Mouse (Mus musculus) liver, postnatal 0 days (tissue): ENCODE results near the gene Stk11. TPM values are rescaled to one million over a fixed set of nuclear protein-coding genes. Genes with fewer than 3 reads are reported as not detected.
A peak's percentile ranks its signal among the peaks of the same experiment; 100 is the strongest.

ENCODE experiments used
- ATAC-seq: fragments of 200-750 bp; cut with Nextera tagmentation; 2 replicates; pipeline ENCODE4 v1.8.0; 2017; ENCODE audit warnings: mild to moderate bottlenecking, moderate library complexity
- DNase-seq: peaks from one replicate; pipeline ENCODE4 v3.0.0-alpha.2; 2016
- H3K27ac ChIP-seq: fragments of 300-500 bp; sonication (generic); 2 replicates; pipeline ENCODE4 v1.5.1; 2014; ENCODE audit warnings: antibody characterized with exemption, moderate library complexity, mild to moderate bottlenecking, low read depth
- H3K27me3 ChIP-seq: fragments of 300-500 bp; sonication (generic); 2 replicates; pipeline ENCODE4 v1.6.1; 2014; ENCODE audit warnings: low read length, control low read depth, mixed read lengths; ENCODE audit not compliant: insufficient read depth
- H3K36me3 ChIP-seq: fragments of 300-500 bp; sonication (generic); replicated peaks from 2 replicates; pipeline ENCODE4 v1.6.1; 2014; ENCODE audit warnings: mild to moderate bottlenecking, control low read depth, low read length, moderate library complexity, mixed read lengths; ENCODE audit not compliant: insufficient read depth
- H3K4me1 ChIP-seq: fragments of 300-500 bp; sonication (generic); 2 replicates; pipeline ENCODE4 v1.6.1; 2014; ENCODE audit warnings: antibody characterized with exemption, mild to moderate bottlenecking, control low read depth; ENCODE audit not compliant: insufficient read depth
- H3K4me2 ChIP-seq: fragments of 300-500 bp; sonication (generic); 2 replicates; pipeline ENCODE4 v1.6.1; 2014; ENCODE audit warnings: low read depth, mild to moderate bottlenecking, low read length, moderate library complexity, mixed read lengths
- H3K4me3 ChIP-seq: fragments of 300-500 bp; sonication (generic); 2 replicates; pipeline ENCODE4 v1.5.1; 2014; ENCODE audit warnings: low read depth, low read length
- H3K9ac ChIP-seq: fragments of 300-500 bp; sonication (generic); replicated peaks from 2 replicates; pipeline ENCODE4 v1.6.1; 2014; ENCODE audit warnings: mild to moderate bottlenecking, moderate library complexity
- H3K9me3 ChIP-seq: fragments of 300-500 bp; sonication (generic); 2 replicates; pipeline ENCODE4 v1.6.1; 2016; ENCODE audit warnings: mild to moderate bottlenecking, control low read depth, low read length, mixed read lengths
- CTCF ChIP-seq: sonication (generic); IDR thresholded peaks from 2 replicates; pipeline ENCODE4 v1.5.1; 2016; ENCODE audit warnings: antibody characterized with exemption, low read depth
- EP300 ChIP-seq: IDR thresholded peaks from 2 replicates; pipeline ENCODE4 v1.6.1; 2016; ENCODE audit warnings: antibody characterized with exemption, low read depth, mild to moderate bottlenecking
- whole genome bisulfite sequencing: fragments of 180-500 bp; shearing (Covaris S2); extraction: QIAGEN DNeasy Blood & Tissue Kit; methylation state at CpG from one replicate; pipeline ENCODE4 v1.1.7; 2014; ENCODE audit not compliant: insufficient replicate concordance; 5-methylcytosine and 5-hydroxymethylcytosine counted together
- polyA plus RNA-seq: library from polyadenylated mRNA; unstranded; fragments of >200 nt; fragmentation: Nextera tagmentation; extraction: Ambion mirVana; gene quantifications from 2 replicates; pipeline ENCODE4 v1.2.1, GENCODE M21; 2015

Stk11 gene
- polyA plus RNA-seq, 1 experiment from 2014 or later: 11.2 TPM

DNA sequence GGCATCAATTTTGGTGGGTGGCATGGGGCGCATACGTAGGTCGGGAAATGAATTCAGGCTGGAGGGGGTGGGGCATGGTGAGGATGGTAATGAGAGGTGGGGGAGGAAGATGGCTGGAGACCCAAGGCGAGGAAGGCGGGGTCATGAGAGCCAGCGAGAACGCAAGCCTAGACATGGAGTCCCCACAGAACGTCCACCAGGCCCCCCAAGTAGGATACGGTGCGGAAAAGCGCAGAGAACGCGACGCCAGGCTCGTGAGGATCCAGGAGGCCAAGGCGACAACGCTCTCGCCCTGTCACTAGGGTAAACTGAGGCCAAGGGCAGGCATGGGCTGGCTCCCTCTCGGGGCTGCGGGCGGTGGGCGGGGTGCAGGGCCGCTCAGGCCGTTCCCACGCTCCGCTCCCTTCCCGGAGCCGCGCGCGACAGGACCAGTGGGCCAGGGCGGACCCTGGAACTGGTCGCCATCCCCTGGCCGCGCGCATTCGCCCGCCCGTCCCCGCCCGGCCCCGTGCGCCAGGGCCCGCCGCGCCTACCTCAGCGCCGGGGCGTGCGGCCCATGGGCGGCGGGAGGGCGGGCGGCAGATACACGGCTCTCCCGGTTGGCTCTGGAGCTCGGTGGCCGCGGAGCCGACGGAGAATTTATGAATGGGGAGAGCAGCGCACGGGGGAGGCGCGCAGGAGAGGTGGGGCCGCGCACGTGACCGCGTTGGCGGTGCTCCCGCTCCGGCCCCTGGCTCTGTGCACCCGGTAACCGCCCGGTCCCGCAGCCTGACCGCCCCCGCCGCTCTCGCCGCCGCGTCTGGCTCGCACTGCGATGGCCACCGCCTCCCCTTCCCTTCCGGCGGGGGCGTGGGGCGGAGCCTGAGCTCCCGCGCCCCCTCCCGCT is 23.2 kb downstream of the Stk11 start, which contains the start of gene Atp5d:
TSS of gene Atp5d (plus strand) at position 80 of the 886 bp plus-strand sequence.
- Histone ChIP-seq H3K9ac (peak within 1 kb of the TSS; percentile 59), H3K27ac (no peak within 1 kb of the TSS), H3K36me3 (peaks cover 4% of the 10 kb centered on the region), H3K27me3 (peaks cover 37% of the 10 kb centered on the region), H3K4me1 (peaks cover 54% of the 10 kb centered on the region), H3K9me3 (no peaks in the 10 kb centered on the region), H3K4me3 (peak within 1 kb of the TSS; percentile 56), H3K4me2 (peak within 1 kb of the TSS; percentile 96)
- 5% methylated on average over 47 of the region's 94 CpGs for WGBS
- TF ChIP-seq CTCF: no peak
- TF ChIP-seq EP300: no peak
- DNase-seq: peak; percentile 67
- 0 out of 2 replicates have a peak, but pooled peaks have one; percentile 1 for ATAC-seq

DNA sequence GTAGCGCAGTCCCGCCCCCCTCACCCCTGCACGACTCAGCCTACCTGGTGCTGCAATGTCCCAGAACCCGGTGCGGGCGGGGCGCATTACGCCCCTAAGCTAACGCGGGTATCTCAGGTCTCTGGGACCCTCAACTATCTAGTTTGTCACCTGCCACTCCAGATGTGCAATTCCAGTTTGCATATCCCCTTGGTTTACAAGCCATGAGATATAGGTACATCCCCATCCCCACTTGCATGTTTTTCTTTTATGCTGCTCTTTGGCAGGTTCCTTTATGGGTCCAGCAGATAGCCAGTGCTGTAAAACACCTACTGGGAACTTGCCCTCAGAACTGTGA is 23.8 kb downstream of the Stk11 start:
- Histone ChIP-seq H3K9me3 (no peaks in the 10 kb centered on the region), H3K4me2 (peak overlapping the region; percentile 96), H3K9ac (peak overlapping the region; percentile 59), H3K4me3 (peak overlapping the region; percentile 56), H3K4me1 (peaks cover 54% of the 10 kb centered on the region), H3K36me3 (peaks cover 10% of the 10 kb centered on the region), H3K27ac (no peak overlapping the region), H3K27me3 (peaks cover 37% of the 10 kb centered on the region)
- no peak for ATAC-seq
- 0% methylated on average over 10 of the region's 10 CpGs for WGBS
- TF ChIP-seq EP300 (no peak), CTCF (no peak)
- DNase-seq: no peak

DNA sequence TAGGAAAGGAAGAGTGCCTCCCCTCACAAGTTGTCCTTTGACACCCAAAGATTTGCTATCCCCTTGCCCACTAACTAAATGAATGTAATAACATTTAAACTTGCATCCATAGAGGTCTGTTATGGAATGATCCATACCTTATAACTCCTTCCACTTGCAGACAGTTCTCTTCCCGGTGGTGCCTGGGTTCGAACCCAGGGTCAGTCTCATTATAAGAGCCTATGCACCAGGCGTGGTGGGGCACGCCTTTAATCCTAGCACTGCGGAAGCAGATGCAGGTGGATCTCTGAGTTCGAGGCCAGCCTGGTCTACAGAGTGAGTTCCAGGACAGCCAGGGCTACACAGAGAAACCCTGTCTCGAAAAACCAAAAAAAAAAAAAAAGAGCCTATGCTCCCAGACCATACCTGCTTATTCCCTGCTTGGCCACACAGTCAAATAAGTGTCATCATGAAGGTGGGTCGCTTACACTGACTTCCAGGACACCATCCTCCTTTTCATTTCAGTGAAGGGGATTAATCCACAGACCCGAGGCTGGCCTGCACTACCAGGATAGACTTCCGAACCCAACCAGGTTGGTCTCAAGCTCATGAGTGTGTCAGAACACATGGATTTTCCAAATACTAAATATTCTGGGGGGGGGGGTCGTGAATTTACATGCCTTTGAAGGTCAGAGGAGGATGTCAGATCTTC is 24.5 kb downstream of the Stk11 start:
- H3K4me1 ChIP-seq: peaks cover 54% of the 10 kb centered on the region
- H3K4me2 ChIP-seq: no peak overlapping the region
- H3K9me3 ChIP-seq: no peaks in the 10 kb centered on the region
- 74% methylated on average over 11 of the region's 11 CpGs for WGBS
- no peak overlapping the region for H3K27ac ChIP-seq
- H3K4me3 ChIP-seq: no peak overlapping the region
- TF ChIP-seq CTCF (no peak), EP300 (no peak)
- DNase-seq: no peak
- no peak overlapping the region for H3K9ac ChIP-seq
- peaks cover 37% of the 10 kb centered on the region for H3K27me3 ChIP-seq
- peaks cover 16% of the 10 kb centered on the region for H3K36me3 ChIP-seq
- no peak for ATAC-seq

DNA sequence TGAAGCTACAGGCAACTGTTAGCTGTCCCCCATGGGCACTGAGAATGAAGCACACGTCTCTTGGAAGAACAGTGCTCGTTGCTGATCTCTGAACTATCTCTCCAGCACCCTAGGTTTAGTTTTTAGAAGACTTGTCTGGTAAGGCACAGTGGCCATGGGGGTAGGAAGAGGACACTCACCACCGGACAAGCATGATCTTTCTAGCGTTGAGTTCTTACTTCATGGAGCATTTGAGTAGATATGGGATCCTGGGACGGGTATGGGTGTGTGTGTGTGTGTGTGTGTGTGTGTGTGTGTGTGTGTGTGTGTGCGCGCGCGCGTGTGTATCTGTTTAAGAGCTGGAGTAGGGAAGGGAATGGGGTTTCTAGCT is 25.0 kb downstream of the Stk11 start, which contains the start of gene Cbarp:
TSS of gene Cbarp (minus strand) at position 170 of the 370 bp plus-strand sequence.
- H3K27me3 ChIP-seq: peaks cover 37% of the 10 kb centered on the region
- no peak for TF ChIP-seq CTCF
- TF ChIP-seq EP300: no peak
- H3K4me1 ChIP-seq: peaks cover 59% of the 10 kb centered on the region
- H3K36me3 ChIP-seq: peaks cover 20% of the 10 kb centered on the region
- 75% methylated on average over 10 of the region's 10 CpGs for WGBS
- DNase-seq: no peak
- H3K4me2 ChIP-seq: peak within 1 kb of the TSS; percentile 96
- peak within 1 kb of the TSS; percentile 97 for H3K27ac ChIP-seq
- peak within 1 kb of the TSS; percentile 71 for H3K4me3 ChIP-seq
- H3K9ac ChIP-seq: peak within 1 kb of the TSS; percentile 33
- H3K9me3 ChIP-seq: no peaks in the 10 kb centered on the region
- no peak for ATAC-seq

DNA sequence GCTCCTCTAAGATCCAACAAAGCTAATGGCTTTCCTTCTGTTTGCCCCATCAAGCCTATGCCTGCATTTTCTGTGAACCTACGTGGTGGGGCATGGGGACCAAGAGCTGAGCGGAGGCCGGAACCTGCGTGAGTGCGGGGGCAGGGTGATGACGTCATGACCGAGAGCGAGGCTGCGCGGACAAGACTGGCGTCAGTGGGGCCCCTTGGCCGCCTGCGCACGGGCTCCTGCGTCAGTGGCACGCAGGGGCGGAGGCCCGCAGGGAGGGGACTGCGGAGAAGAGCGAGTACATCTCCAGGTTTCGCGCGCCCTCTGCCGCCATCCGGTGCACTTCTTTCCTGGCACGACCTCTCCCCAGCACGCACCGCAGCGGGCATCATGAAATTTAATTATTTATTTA is 25.6 kb downstream of the Stk11 start:
- peak overlapping the region; percentile 96 for H3K4me2 ChIP-seq
- H3K9ac ChIP-seq: peak overlapping the region; percentile 33
- peak overlapping the region; percentile 71 for H3K4me3 ChIP-seq
- WGBS: 0% methylated on average over 29 of the region's 29 CpGs
- peaks cover 26% of the 10 kb centered on the region for H3K36me3 ChIP-seq
- peaks cover 65% of the 10 kb centered on the region for H3K4me1 ChIP-seq
- DNase-seq: peak; percentile 94
- H3K27me3 ChIP-seq: peaks cover 35% of the 10 kb centered on the region
- TF ChIP-seq EP300 (0 out of 2 replicates have a peak, but pooled peaks have one; percentile 36), CTCF (peak; percentile 89)
- H3K27ac ChIP-seq: peak overlapping the region; percentile 97
- peak; percentile 68 for ATAC-seq
- no peaks in the 10 kb centered on the region for H3K9me3 ChIP-seq

DNA sequence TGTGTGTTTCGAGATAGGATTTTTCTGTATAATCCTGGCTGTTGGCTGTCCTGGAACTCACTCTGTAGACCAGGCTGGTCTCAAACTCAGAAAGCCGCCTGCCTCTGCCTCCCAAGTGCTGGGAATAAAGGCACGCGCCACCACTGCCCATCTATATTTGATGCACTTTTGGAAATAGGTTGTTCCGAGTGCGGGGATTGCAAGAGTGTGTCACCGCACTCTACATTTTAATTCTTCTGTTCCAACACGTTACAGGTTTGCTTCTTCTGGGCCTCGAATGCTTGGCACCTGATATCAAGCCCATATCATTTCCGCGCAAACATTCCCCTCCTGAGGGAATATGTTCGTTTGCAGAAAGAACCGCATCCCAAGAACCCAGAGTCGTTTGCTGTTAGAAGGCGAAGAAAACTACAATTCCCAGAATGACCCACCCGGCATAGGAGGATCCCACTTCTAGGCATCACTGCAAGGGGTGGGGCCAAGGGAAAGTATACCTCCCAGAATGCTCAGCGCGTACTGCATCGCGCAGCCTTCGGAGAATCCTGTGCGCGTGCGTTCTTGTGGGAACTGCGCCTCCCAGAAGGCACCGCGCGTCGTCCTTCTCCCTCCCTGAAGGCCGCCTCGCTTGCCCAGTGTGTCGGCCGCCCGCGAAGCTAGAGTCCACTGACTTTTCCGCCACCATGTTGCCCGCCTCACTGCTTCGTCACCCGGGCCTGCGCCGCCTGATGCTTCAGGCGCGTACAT is 26.4 kb downstream of the Stk11 start:
- ATAC-seq (peak; percentile 85), DNase-seq (peak; percentile 95)
- Histone ChIP-seq H3K4me1 (peaks cover 66% of the 10 kb centered on the region), H3K27me3 (peaks cover 28% of the 10 kb centered on the region), H3K36me3 (peaks cover 26% of the 10 kb centered on the region), H3K4me2 (peak overlapping the region; percentile 96), H3K27ac (peak overlapping the region; percentile 97), H3K9me3 (no peaks in the 10 kb centered on the region), H3K9ac (peak overlapping the region; percentile 86), H3K4me3 (peak overlapping the region; percentile 71)
- under 1% methylated on average over 43 of the region's 43 CpGs for WGBS
- TF ChIP-seq EP300: no peak; the same call in 1 of the 2 replicates
- TF ChIP-seq CTCF: no peak
